Mouse (Mus musculus) liver, embryonic 15.5 days (tissue): ENCODE data around the gene Rgl1. TPM values are rescaled to one million over a fixed set of nuclear protein-coding genes. Genes with fewer than 3 reads are reported as not detected.
"Not testable (repeated sequence)": the region's sequence is repeated elsewhere in the genome, so short reads cannot be mapped to it uniquely, and the experiment has no call there.

Experiments used
- ATAC-seq: fragments of 200-750 bp; cut with Nextera tagmentation; 2 replicates; pipeline ENCODE4 v1.8.0; 2017; ENCODE audit warnings: moderate number of reproducible peaks, mild to moderate bottlenecking, moderate library complexity; ENCODE audit not compliant: insufficient read depth
- H3K27ac ChIP-seq: fragments of 300-500 bp; sonication (generic); replicated peaks from 2 replicates; pipeline ENCODE4 v1.5.1; 2015; ENCODE audit warnings: mild to moderate bottlenecking, inconsistent platforms
- H3K27me3 ChIP-seq: fragments of 300-500 bp; sonication (generic); 2 replicates; pipeline ENCODE4 v1.6.1; 2015; ENCODE audit warnings: mild to moderate bottlenecking, inconsistent platforms
- H3K36me3 ChIP-seq: fragments of 300-500 bp; sonication (generic); replicated peaks from 2 replicates; pipeline ENCODE4 v1.6.1; 2015; ENCODE audit warnings: moderate library complexity, mild to moderate bottlenecking, inconsistent platforms
- H3K4me1 ChIP-seq: fragments of 300-500 bp; sonication (generic); replicated peaks from 2 replicates; pipeline ENCODE4 v1.6.1; 2015; ENCODE audit warnings: inconsistent platforms
- H3K4me2 ChIP-seq: fragments of 300-500 bp; sonication (generic); 2 replicates; pipeline ENCODE4 v1.6.1; 2015; ENCODE audit warnings: moderate library complexity, mild to moderate bottlenecking, inconsistent platforms
- H3K4me3 ChIP-seq: fragments of 300-500 bp; sonication (generic); replicated peaks from 2 replicates; pipeline ENCODE4 v1.5.1; 2015; ENCODE audit warnings: mild to moderate bottlenecking, inconsistent platforms
- H3K9ac ChIP-seq: fragments of 300-500 bp; sonication (generic); 2 replicates; pipeline ENCODE4 v1.6.1; 2015; ENCODE audit warnings: moderate library complexity, mild to moderate bottlenecking, inconsistent platforms
- H3K9me3 ChIP-seq: fragments of 300-500 bp; sonication (generic); replicated peaks from 2 replicates; pipeline ENCODE4 v1.6.1; 2016; ENCODE audit warnings: inconsistent platforms
- WGBS: fragments of 180-500 bp; shearing (Covaris S2); methylation state at CpG from one replicate; pipeline ENCODE4 v1.1.7; 2015; ENCODE audit warnings: mixed read lengths; ENCODE audit not compliant: insufficient replicate concordance; 5-methylcytosine and 5-hydroxymethylcytosine counted together
- polyA plus RNA-seq: library from polyadenylated mRNA; unstranded; fragments of >200 nt; fragmentation: Nextera tagmentation; extraction: Ambion mirVana; gene quantifications from 2 replicates; pipeline ENCODE4 v1.2.1, GENCODE M21; 2015

Gene Rgl1
- polyA plus RNA-seq, 1 experiment from 2014 or later, result 13.0 TPM

- WGBS, result 17% methylated on average over 10 of the region's 10 CpGs
- 0 out of 2 replicates have a peak overlapping the region, but pooled peaks have one; percentile 10 for H3K4me2 ChIP-seq
- no peak overlapping the region for H3K27ac ChIP-seq
Observed at GRCm38 (mm10) chr1:152779071-152779737, 13.1 kb upstream of the Rgl1 start.

GRCm38 (mm10) chr1:152774601-152775000 is 8.4 kb upstream of the Rgl1 start:
- ATAC-seq, H3K4me3 ChIP-seq, H3K9ac ChIP-seq, H3K27ac ChIP-seq, H3K4me2 ChIP-seq, H3K9me3 ChIP-seq, H3K4me1 ChIP-seq, H3K27me3 ChIP-seq: not testable (repeated sequence)
- WGBS, result 78% methylated on average over 3 of the region's 3 CpGs
- H3K36me3 ChIP-seq, result peaks cover 67% of the 10 kb centered on the region

More at GRCm38 (mm10) chr1:152779071-152779737, 13.1 kb upstream of the Rgl1 start:
- Histone ChIP-seq H3K36me3 (peaks cover 26% of the 10 kb centered on the region), H3K27me3 (no peaks in the 10 kb centered on the region), H3K9ac (no peak overlapping the region), H3K4me1 (no peaks in the 10 kb centered on the region), H3K4me3 (no peak overlapping the region), H3K9me3 (no peaks in the 10 kb centered on the region)
- peak; percentile 69 for ATAC-seq

- H3K4me3 ChIP-seq, result no peak overlapping the region
- 84% methylated on average over 9 of the region's 9 CpGs for WGBS
- no peak for ATAC-seq
- H3K36me3 ChIP-seq, result peaks cover 66% of the 10 kb centered on the region
- H3K27me3 ChIP-seq, result peaks cover 4% of the 10 kb centered on the region
- peaks cover 2% of the 10 kb centered on the region for H3K4me1 ChIP-seq
- H3K27ac ChIP-seq, result no peak overlapping the region
- H3K4me2 ChIP-seq, result no peak overlapping the region
- H3K9me3 ChIP-seq, result no peaks in the 10 kb centered on the region
- no peak overlapping the region for H3K9ac ChIP-seq
Observed at GRCm38 (mm10) chr1:152771016-152771415, 4.9 kb upstream of the Rgl1 start.

GRCm38 (mm10) chr1:152767749-152768488 is 1.8 kb upstream of the Rgl1 start:
- Histone ChIP-seq H3K4me1 (peaks cover 7% of the 10 kb centered on the region), H3K4me3 (peak overlapping the region; percentile 82), H3K27me3 (peaks cover 30% of the 10 kb centered on the region), H3K9ac (no peak overlapping the region; the same call in 1 of the 2 replicates), H3K4me2 (peak overlapping the region; percentile 96), H3K9me3 (no peaks in the 10 kb centered on the region), H3K36me3 (peaks cover 37% of the 10 kb centered on the region), H3K27ac (0 out of 2 replicates have a peak overlapping the region, but pooled peaks have one; percentile 87)
- 6% methylated on average over 5 of the region's 5 CpGs for WGBS
- ATAC-seq, result peak; percentile 40

GRCm38 (mm10) chr1:152766804-152767748 is 925 bp upstream of the Rgl1 start:
- peak overlapping the region; percentile 82 for H3K4me3 ChIP-seq
- ATAC-seq, result peak; percentile 77
- H3K27ac ChIP-seq, result peak overlapping the region; percentile 87
- H3K9me3 ChIP-seq, result no peaks in the 10 kb centered on the region
- peak overlapping the region; percentile 96 for H3K4me2 ChIP-seq
- WGBS, result under 1% methylated on average over 60 of the region's 60 CpGs
- H3K27me3 ChIP-seq, result peaks cover 32% of the 10 kb centered on the region
- peak overlapping the region; percentile 94 for H3K9ac ChIP-seq
- peaks cover 7% of the 10 kb centered on the region for H3K4me1 ChIP-seq
- H3K36me3 ChIP-seq, result peaks cover 28% of the 10 kb centered on the region

- 36% methylated on average over 2 of the region's 2 CpGs for WGBS
- Histone ChIP-seq H3K9ac (no peak overlapping the region), H3K4me1 (peaks cover 7% of the 10 kb centered on the region), H3K36me3 (no peaks in the 10 kb centered on the region), H3K27ac (no peak overlapping the region), H3K4me2 (no peak overlapping the region), H3K9me3 (no peaks in the 10 kb centered on the region), H3K4me3 (no peak overlapping the region), H3K27me3 (peaks cover 32% of the 10 kb centered on the region)
- no peak for ATAC-seq
Observed at GRCm38 (mm10) chr1:152761791-152762190, 4.4 kb downstream of the Rgl1 start.

- WGBS, result 56% methylated on average over 13 of the region's 13 CpGs
- Histone ChIP-seq H3K9ac (no peak within 1 kb of the TSS), H3K9me3 (no peaks in the 10 kb centered on the region), H3K36me3 (no peaks in the 10 kb centered on the region), H3K27me3 (no peaks in the 10 kb centered on the region), H3K27ac (no peak within 1 kb of the TSS), H3K4me1 (no peaks in the 10 kb centered on the region), H3K4me2 (no peak within 1 kb of the TSS), H3K4me3 (no peak within 1 kb of the TSS)
- no peak for ATAC-seq
Observed at GRCm38 (mm10) chr1:152750312-152750965, 15.7 kb downstream of the Rgl1 start, which contains the start of gene Apobec4. Gene Apobec4 (plus strand): TSS chr1:152750551.

GRCm38 (mm10) chr1:152749276-152749675 is 16.9 kb downstream of the Rgl1 start:
- WGBS, result 47% methylated on average over 9 of the region's 9 CpGs
- H3K4me1 ChIP-seq, result no peaks in the 10 kb centered on the region
- H3K9ac ChIP-seq, result no peak overlapping the region
- H3K27me3 ChIP-seq, result no peaks in the 10 kb centered on the region
- no peaks in the 10 kb centered on the region for H3K9me3 ChIP-seq
- H3K4me3 ChIP-seq, result no peak overlapping the region
- H3K4me2 ChIP-seq, result no peak overlapping the region
- no peak overlapping the region for H3K27ac ChIP-seq
- no peaks in the 10 kb centered on the region for H3K36me3 ChIP-seq
- no peak for ATAC-seq

- H3K27ac ChIP-seq, result no peak overlapping the region
Observed at GRCm38 (mm10) chr1:152746426-152746825, 19.7 kb downstream of the Rgl1 start.

GRCm38 (mm10) chr1:152743095-152743826 is 22.9 kb downstream of the Rgl1 start:
- H3K4me1 ChIP-seq, result no peaks in the 10 kb centered on the region
- H3K4me3 ChIP-seq, result no peak overlapping the region
- no peaks in the 10 kb centered on the region for H3K27me3 ChIP-seq
- no peak for ATAC-seq
- H3K9me3 ChIP-seq, result no peaks in the 10 kb centered on the region
- WGBS, result 55% methylated on average over 15 of the region's 15 CpGs
- H3K4me2 ChIP-seq, result no peak overlapping the region
- no peak overlapping the region for H3K9ac ChIP-seq
- no peak overlapping the region for H3K27ac ChIP-seq
- no peaks in the 10 kb centered on the region for H3K36me3 ChIP-seq

More at GRCm38 (mm10) chr1:152746426-152746825, 19.7 kb downstream of the Rgl1 start:
- no peak for ATAC-seq
- WGBS, result 19% methylated on average over 5 of the region's 5 CpGs
- Histone ChIP-seq H3K9me3 (no peaks in the 10 kb centered on the region), H3K9ac (no peak overlapping the region), H3K36me3 (no peaks in the 10 kb centered on the region), H3K4me1 (no peaks in the 10 kb centered on the region), H3K27me3 (no peaks in the 10 kb centered on the region), H3K4me2 (no peak overlapping the region), H3K4me3 (no peak overlapping the region)
